Mouse (Mus musculus): Measurements from ENCODE around the gene Vmn2r57.
"Not testable (repeated sequence)": the region's sequence is repeated elsewhere in the genome, so short reads cannot be mapped to it uniquely, and the experiment has no call there.

Vmn2r57 gene

GRCm38 (mm10) chr7:41448596-41448995 is at the start of gene Vmn2r57:
Vmn2r57 (minus strand) TSS chr7:41448696.
- DNase-seq (ENCODE audit: low read depth, low spot score): not testable (repeated sequence)

GRCm38 (mm10) chr7:41497871-41498270 is 49.4 kb upstream of the Vmn2r57 start:
- no peak for DNase-seq (ENCODE audit: low read depth, low spot score)

- DNase-seq (ENCODE audit: low read depth, low spot score): peak; percentile 30
Observed at GRCm38 (mm10) chr7:41451864-41452263, 3.4 kb upstream of the Vmn2r57 start.

GRCm38 (mm10) chr7:41394130-41394529 is 54.4 kb downstream of the Vmn2r57 start:
- DNase-seq (ENCODE audit: low read depth, low spot score): peak; percentile 4

- DNase-seq (ENCODE audit: low read depth, low spot score): peak; percentile 97
Observed at GRCm38 (mm10) chr7:41393048-41393971, 55.2 kb downstream of the Vmn2r57 start, which contains the start of gene AI987944. AI987944 (minus strand) TSS chr7:41393379.

Data from R1 (cell line).